Mouse (Mus musculus) CH12.LX (cell line): ENCODE results near the gene Gm26897.

Experiments
- BHLHE40 ChIP-seq: IDR thresholded peaks from 2 replicates; pipeline ENCODE4 v1.6.1; 2011; ENCODE audit warnings: mild to moderate bottlenecking, low read depth, low read length, improper control_type of control experiment
- CTCF ChIP-seq, 2 experiments: IDR thresholded peaks in 1 of 2; conservative IDR thresholded peaks in 1 of 2; 2 replicates each; pipeline ENCODE4 v1.5.1; 2011 to 2012; ENCODE audit warnings: low read depth in 2 of 2, low read length in 2 of 2, improper control_type of control experiment in 1 of 2, inconsistent platforms in 1 of 2, mild to moderate bottlenecking in 1 of 2, moderate library complexity in 1 of 2
- ETS1 ChIP-seq: conservative IDR thresholded peaks from 2 replicates; pipeline ENCODE4 v1.6.1; 2012; ENCODE audit warnings: low read depth, mild to moderate bottlenecking, inconsistent platforms, low read length, improper control_type of control experiment, moderate library complexity
- GABPA ChIP-seq: IDR thresholded peaks from 2 replicates; pipeline ENCODE4 v1.6.1; 2012; ENCODE audit warnings: low read depth, low read length, improper control_type of control experiment, inconsistent platforms; ENCODE audit not compliant: insufficient replicate concordance
- IRF4 ChIP-seq: IDR thresholded peaks from 2 replicates; pipeline ENCODE4 v1.6.1; 2014; ENCODE audit warnings: low read depth, mild to moderate bottlenecking, inconsistent platforms, low read length, improper control_type of control experiment
- MAFK ChIP-seq: IDR thresholded peaks from 2 replicates; pipeline ENCODE4 v1.6.1; 2011; ENCODE audit warnings: low read length, improper control_type of control experiment; ENCODE audit not compliant: insufficient replicate concordance
- MAX ChIP-seq: IDR thresholded peaks from 2 replicates; pipeline ENCODE4 v1.6.1; 2011; ENCODE audit warnings: low read length, improper control_type of control experiment
- MYC ChIP-seq: IDR thresholded peaks from 2 replicates; pipeline ENCODE4 v1.6.1; 2011; ENCODE audit warnings: low read depth, mild to moderate bottlenecking, improper control_type of control experiment, low read length
- POLR2A ChIP-seq: IDR thresholded peaks from 2 replicates; pipeline ENCODE4 v1.6.1; 2011; ENCODE audit warnings: low read depth, mild to moderate bottlenecking, improper control_type of control experiment, low read length
- SMC3 ChIP-seq: IDR thresholded peaks from 2 replicates; pipeline ENCODE4 v1.6.1; 2011; ENCODE audit warnings: low read depth, low read length, improper control_type of control experiment
- TCF12 ChIP-seq: IDR thresholded peaks from 2 replicates; pipeline ENCODE4 v1.6.1; 2014; ENCODE audit warnings: low read depth, mild to moderate bottlenecking, inconsistent platforms, low read length, improper control_type of control experiment

DNA sequence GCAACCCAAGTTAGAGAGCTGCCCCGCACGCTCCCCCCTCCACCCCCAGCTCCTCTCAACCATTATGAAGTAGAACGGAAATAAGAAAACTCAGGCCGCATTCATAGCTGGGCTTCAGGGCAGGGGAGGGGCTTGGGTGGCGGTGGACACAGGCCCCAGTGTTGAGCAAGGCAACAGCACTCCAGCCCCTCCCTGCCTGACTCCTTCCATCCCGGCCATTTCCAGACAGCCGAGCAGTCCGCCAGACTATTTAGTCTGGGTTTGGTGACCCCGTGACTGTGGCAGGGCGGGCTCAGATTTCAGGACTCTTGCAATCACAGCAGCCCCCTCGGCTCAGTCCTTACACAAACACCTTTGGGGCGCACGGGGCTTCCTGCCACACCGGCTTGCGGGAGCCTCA lies 36.5 kb downstream of the Gm26897 start:
- no peak for TF ChIP-seq BHLHE40
- no peak for TF ChIP-seq ETS1
- TF ChIP-seq MAX = no peak
- no peak for TF ChIP-seq POLR2A
- TF ChIP-seq CTCF (conservative IDR thresholded peaks at IDR 0.05 in 1 of 2, IDR thresholded peaks at IDR 0.05 in 1 of 2; ENCODE audit: low read depth in 2 of 2, low read length in 2 of 2) = no peak
- TF ChIP-seq MYC = no peak
- TF ChIP-seq MAFK = no peak
- TF ChIP-seq GABPA = no peak
- no peak for TF ChIP-seq IRF4
- no peak for TF ChIP-seq SMC3
- TF ChIP-seq TCF12 = no peak
